Mouse (Mus musculus) T-cell, adult 2 months (primary cell): ENCODE results near the gene Olfr380.

Source experiments
- DNase-seq: peaks from one replicate; pipeline ENCODE4 v3.0.0; 2022; ENCODE audit warnings: low spot score

Olfr380 gene

GRCm38 (mm10) chr11:73457408-73457807 is at the start of gene Olfr380:
Gene Olfr380 (minus strand): TSS chr11:73457508.
- DNase-seq, result no peak

GRCm38 (mm10) chr11:73491503-73491902 is 34.2 kb upstream of the Olfr380 start, which contains the start of gene Olfr381:
Gene Olfr381 (minus strand): TSS chr11:73491603.
- DNase-seq, result no peak

DNA sequence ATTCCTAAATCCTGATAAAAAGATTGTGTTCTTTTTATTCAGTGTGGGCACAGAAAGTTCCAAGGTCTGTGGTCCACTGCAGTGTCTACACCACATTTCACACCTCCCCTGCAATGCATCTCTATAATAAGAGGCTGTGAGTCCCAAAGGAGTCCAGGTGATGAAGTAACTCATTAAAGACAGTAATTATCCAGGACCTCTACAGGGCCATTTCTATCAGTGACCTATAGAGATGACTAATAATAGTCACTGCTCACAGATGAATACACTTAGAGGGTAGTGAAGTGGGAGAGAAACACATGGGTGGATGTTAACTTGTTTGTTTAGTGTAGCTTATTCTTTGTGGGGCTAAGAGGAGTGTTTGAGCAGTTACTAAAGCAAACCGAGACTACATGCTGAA is 28.9 kb downstream of the Olfr380 start, which contains the start of gene Olfr378:
TSS of gene Olfr378 (minus strand) at position 101 of the 400 bp plus-strand sequence.
- no peak for DNase-seq
